Mouse (Mus musculus) cerebellum, adult 9-10 months (tissue): ENCODE results near the gene Olfr959.

Experiments used
- DNase-seq: peaks from one replicate; pipeline ENCODE4 v3.0.0; 2022

The Olfr959 gene

DNA sequence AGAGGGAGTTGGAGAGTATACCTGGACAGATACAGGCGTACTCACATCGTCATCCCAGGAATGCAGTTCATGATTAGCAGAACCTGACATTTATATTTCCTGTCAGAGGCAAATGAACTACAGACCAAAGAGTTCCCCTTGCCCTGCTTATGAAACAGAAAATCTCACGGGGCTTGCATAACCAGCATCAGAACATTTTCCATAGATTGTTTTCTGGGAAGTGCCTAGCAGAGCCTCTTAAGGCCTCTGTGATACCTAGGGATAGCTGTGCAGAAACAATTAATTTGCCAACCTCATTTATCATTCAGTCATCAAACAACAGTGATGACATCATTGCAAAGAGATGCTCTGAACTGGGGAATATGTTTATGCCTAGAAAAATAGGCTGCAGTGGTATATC, at the start of gene Olfr959:
Gene Olfr959, minus strand, starts transcription at position 101 of the 400 bp plus-strand sequence.
- DNase-seq, result no peak

DNA sequence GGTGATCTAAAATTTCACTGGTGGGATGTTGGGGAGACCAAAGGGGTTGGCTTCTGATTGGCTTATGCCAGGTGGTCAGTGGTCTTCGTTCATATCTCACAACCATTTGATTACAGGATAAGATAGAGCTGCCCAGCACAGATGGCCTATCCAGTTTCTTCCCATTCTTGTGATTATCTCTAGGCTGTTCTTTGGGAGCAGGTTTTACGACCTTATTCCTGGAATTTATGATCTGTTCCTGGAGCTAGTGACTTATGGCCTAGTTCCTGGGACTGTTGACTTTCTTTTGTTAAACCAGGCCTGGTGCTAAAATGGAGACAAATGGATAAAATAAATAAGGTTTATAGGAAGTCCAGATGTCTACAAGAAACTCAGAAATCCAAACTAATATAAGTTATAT, 49.3 kb upstream of the Olfr959 start:
- DNase-seq, result no peak

DNA sequence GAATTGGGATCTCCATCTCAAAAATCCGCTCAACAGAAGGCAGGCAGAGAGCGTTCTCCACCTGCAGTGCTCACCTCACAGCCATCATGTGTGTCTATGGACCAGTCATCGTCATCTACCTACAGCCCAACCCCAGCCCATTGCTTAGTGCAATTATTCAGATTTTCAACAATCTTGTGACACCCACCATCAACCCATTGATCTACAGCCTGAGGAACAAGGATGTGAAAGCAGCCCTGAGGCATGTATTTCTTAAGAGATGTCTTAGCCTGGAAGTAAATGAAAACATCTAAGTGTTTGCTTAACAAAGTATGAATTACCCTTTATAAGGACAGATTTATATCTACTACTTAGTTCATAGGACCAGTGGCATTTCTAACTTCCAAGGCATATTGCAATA, 48.4 kb upstream of the Olfr959 start:
- DNase-seq, result no peak

DNA sequence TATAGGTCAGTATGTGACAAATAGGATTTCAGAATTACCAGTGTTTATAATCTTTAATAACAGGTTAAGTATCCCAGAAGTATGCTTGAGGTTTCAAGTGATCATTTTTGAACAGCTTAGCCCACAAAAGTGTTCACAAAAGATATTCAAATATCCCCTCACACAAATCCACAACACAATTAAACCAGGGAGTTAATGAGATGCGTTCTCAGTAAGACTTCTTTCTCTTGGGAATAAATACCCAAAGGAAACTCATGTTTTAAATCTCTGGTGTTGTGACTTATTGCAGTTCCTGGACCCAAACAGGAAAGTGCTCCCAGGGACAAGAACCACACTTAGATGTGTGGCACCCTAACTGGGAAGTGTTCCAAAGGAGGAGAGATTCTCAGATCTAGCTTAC, 45.7 kb upstream of the Olfr959 start, which contains the start of gene Olfr960:
Gene Olfr960, plus strand, starts transcription at position 301 of the 400 bp plus-strand sequence.
- DNase-seq, result no peak

DNA sequence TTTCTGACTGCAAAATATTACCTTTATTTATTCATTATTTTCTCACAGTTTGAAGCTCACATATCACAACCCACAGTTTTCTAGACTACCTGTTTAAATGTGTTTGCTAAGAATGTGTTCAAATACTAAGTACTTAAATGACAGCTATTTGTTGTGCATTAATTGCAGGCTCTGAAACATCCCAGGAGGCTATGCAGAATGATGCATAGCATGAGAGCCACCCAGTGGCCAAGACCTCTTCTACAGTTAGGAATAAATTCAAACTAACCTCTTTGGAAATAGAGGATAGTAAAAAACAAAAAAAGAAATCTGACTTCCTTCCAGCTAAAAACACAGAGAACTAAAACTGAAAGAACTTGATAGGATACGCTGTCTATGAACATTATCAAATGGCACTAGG, 36.6 kb upstream of the Olfr959 start:
- no peak for DNase-seq

DNA sequence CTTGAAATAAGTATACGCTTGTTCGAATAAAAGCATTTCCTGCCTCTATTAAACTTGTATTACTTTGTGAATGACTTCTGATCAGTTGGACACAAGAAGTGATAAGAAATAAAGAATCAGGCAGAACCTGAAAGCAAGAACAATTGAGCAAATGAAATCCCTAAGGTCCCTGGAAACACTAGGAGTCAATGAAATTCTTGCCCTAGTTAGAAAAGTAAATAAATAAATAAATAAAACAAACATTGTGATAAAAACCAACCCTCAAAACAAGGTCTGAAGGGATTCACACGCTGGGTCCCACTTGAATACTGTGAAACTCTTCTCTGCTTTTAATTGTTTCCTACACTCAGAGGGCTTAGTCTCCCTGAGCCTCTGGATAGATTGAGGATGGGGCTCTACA, 35.0 kb upstream of the Olfr959 start, which contains the start of gene Olfr148:
Gene Olfr148, plus strand, starts transcription at position 301 of the 400 bp plus-strand sequence.
- DNase-seq, result no peak

DNA sequence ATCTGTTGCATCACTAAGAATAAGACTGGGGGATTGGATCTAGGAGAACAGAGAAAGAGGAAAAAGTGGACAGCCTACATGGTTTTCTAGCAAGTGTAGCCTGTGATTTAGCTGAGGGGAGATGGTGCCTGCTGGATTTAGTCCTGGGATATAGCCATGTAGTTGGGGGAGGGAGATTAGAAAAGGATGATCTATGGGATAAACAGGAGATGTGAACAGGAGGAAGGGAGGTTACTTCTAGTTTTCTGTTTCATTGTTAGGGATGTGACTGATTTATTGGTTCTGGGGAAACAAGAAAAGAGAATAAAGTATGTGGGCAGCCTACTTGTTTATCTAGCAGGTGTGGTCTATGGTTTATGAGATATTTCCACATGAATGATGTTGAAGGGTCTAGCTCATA, 33.1 kb upstream of the Olfr959 start:
- no peak for DNase-seq

DNA sequence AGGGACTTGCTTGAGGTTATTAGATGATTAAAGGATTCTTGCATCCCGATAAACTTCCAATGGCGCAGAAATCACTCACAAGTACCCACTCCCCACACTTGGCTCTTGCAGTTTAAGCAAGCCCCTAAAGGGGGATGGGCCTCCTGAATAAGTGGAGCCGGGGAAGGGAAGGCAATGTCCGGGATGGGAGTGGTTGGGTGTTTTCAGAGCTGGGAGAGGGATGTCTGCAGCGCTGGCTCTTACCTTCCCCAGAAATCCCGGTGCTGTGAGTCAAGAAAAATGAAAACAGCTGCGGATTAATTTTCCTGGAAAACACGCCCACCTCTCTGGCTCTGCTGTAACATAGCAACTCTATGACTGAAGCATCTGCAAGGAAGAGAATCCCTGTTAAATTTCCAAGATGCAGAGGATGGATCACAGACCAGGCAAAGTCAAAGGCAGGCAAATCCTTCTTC, 28.7 kb upstream of the Olfr959 start, which contains the start of gene AW551984:
Gene AW551984, minus strand, starts transcription at position 405 of the 455 bp plus-strand sequence.
- DNase-seq, result no peak

DNA sequence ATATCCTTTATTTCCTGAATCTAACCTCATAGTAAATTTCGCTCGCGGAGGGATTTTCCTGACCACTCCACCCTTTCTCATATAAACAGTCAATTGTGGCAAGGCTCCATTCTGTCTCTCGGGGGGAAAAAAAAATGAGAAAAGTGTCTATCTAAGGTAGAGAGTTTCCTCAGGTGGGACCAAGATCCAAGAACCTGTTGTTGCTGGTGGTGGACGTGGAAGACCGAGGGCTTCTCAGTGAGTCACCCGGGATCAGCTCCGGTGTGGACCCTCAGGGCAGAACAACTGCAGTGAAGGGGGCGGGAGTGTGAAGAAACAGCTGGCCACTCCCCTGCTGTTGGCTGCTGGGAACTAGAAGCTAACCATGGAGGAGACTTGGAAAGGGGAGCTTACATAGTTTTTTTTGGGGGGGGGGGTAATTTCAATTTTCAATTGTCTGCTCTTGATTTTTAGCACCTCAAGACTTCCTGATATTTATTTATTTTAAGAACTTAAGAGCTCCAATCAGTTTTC, 28.0 kb upstream of the Olfr959 start:
- DNase-seq, result no peak

DNA sequence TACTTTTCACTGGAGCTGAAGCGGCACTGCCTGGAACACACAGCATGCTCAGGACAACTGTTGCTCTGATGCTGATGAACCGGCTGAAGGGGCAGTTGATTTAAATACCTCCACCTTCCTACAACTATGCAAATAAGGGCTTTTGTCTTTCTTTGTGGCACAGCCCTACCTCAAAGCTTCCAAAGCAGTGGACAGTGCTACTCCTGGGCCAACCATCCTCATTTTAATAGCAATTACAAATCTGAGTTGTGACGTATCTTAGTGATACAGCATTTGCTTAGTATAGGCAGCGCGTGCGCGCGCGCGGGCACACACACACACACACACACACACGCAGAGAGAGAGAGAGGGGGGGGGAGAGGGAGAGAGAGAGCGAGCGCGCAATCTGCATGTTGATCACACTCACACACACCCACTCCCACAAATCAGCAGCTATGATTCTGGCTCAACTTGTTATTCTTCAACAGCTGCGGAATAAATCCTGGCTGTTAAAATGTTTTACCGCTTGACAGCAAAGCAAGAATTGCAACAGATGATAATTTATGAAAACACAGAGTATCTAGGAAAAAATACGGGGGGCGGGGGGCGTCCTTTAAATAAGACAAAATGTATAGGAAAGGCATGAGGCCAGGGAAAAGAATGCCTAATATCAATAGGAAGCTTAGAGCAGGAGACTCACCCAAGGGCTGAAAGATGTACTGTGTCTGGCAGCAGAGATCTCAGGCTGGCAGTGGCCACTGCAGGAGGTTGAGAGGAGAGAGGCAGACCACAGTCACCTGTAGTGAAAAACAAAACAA, 27.4 kb upstream of the Olfr959 start:
- no peak for DNase-seq

DNA sequence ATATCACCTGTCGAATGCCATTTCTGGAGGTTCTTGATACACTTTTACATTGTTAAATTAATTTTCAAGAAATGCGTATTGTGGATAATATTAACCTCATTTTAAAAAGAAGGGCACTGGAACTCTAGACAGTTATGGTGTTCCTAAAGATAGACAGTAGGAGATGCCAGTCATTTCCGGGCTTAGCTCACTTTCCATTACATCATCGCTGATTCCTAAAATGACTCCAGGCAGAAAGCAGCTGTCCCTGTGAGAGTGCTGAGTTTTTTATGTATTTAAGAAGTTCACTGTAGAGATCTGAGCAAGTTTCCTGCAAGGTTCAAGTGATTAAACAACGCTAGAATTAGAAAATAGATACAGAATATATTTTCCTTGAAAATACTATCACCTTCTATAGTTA, 1.7 kb upstream of the Olfr959 start:
- no peak for DNase-seq

DNA sequence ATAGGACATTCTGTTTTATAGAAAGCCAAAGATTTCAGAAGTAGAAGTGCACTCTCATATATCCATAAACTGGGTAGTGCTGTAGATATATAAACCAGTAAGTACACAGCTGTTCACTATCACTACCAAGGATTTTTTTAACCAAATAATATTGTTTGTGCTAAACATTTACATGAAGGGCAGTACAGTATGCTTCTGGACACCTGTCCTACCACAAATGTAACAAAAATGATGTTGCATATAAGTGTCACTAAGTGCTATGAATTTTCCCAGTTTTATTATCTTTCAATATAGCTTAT, 17.1 kb downstream of the Olfr959 start:
- DNase-seq, result no peak

DNA sequence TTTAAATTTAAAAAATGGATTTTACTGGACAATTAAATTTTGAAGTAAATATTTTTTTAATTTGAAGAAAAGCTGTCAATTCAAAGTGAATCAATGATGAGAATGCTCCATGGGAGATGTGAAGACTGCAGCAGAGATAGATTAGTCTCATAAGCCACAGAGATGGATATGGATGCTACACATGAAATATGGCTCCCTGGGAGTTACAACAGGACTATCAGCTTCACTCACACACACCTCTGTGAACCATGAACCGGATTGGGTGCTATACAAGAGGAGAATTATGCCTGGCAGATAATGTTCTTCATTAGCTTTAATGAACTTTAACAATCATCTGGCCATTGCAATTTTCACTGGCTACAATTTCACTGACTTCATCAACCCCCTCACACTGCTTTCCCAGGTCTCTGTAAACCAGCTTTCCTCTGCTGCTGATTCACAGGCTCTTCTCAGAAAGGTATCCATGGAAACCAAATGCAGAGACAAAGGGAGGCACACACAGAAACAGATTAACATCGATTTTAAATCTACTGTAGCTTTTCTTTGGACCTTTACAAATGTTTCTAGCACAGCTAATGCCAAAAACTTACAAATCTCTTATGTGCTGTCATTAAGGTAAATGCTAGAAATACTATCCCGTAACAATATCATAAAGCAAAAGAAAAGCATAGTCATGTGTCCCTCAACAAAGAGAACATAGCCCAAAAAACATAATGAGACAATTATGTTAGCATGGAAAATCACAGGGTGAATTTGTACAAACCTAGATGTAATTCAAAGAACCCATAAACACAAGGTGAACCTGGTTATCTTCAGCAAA, 17.6 kb downstream of the Olfr959 start:
- DNase-seq, result no peak

DNA sequence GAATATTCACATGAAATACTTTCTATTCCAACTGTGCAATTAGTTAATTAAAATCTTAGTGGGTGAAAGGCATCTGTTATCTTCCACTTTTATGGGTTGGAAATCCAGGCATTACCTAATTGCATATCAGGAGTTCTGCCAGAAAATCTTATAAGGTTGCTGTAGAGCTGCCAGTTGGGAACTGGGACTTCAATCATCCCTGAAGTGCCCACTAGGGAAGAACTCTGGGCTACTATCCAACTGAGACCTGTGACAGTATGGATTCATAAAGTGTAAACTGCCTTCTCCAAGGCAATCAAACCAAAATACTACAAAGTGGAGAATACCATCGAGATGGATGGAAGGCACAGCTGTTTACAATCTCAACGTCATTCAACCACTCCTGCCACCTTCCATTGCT, 21.4 kb downstream of the Olfr959 start, which contains the start of gene Olfr958:
Gene Olfr958, minus strand, starts transcription at position 109 of the 400 bp plus-strand sequence.
- no peak for DNase-seq

DNA sequence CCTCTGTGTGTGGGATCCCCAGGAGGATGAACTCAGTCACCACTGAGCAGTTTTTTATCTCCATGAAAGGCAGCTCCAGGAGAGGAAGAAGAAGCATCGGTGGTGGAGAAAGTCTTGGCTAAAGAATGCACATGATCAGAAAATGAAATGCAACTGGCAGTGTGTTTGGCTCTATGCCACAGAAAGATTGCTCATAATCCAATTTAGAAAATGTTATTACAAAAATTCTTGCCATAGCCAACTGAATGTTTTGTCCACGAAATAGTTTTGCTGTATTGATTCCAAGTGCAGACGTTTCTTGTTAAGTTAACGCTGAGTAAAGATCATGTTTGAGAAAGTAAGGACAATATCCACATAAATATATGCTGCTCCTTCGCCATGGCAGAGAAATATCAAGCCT, 24.6 kb downstream of the Olfr959 start:
- no peak for DNase-seq

DNA sequence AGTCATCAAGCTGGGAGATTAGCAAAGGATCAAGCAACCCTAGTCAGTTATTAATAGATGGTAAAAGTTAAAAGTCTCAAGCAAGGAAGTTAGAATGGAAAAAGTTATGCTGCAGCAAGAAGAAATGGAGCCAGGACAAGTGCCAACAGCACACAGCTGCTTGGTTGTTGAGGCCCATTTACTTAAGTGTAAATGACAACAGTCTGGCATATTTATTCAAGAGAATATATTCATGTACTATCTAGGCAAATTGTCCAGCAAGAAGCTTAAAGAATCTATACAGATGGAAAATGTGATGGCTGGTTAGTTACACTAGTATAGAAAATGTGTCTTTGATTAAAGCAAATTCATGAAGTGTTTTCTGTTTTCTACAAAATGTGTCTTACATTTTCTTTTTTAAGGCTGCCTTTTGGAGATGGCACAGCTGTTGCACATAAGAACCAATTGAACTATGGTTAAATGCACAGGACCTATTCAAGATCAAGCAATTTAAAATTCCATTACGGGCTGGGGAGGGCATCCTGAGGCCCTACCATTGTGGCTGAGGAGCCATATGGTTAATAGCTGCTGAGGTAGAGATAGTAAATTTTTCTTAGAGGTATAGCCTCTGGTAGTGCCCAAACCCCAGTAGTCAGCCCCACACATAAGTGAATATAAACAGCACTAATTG, 51.6 kb downstream of the Olfr959 start:
- DNase-seq, result no peak
